Mouse (Mus musculus): ENCODE data around the gene B3galt2.

The B3galt2 gene

GRCm38 (mm10) chr1:143702741-143703262, 62.3 kb downstream of the B3galt2 start, which contains the start of gene Cdc73:
Gene Cdc73, minus strand, starts transcription at chr1:143702893.
- peak; percentile 81 to 88 for DNase-seq (ENCODE audit: low spot score in 2 of 2)
